Mouse (Mus musculus) intestine, embryonic 14.5 days (tissue): ENCODE data around the gene Samd10. TPM values are rescaled to one million over a fixed set of nuclear protein-coding genes. Genes with fewer than 3 reads are reported as not detected.
A peak's percentile ranks its signal among the peaks of the same experiment; 100 is the strongest.

Source experiments
- ATAC-seq: fragments of 200-750 bp; cut with Nextera tagmentation; replicated peaks from 2 replicates; pipeline ENCODE4 v1.8.0; 2017; ENCODE audit warnings: low read depth, moderate number of reproducible peaks, moderate TSS enrichment, moderate library complexity; ENCODE audit not compliant: low FRiP score, low TSS enrichment
- DNase-seq: peaks from one replicate; pipeline ENCODE4 v3.0.0-alpha.2; 2018; ENCODE audit warnings: low spot score
- H3K27ac ChIP-seq: fragments of 300-500 bp; sonication (generic); 2 replicates; pipeline ENCODE4 v1.5.1; 2014; ENCODE audit warnings: low read depth, mild to moderate bottlenecking, control low read depth
- H3K27me3 ChIP-seq: fragments of 300-500 bp; sonication (generic); replicated peaks from 2 replicates; pipeline ENCODE4 v1.6.1; 2014; ENCODE audit warnings: low read length, control low read depth; ENCODE audit not compliant: control insufficient read depth, insufficient read depth
- H3K36me3 ChIP-seq: fragments of 300-500 bp; sonication (generic); 2 replicates; pipeline ENCODE4 v1.6.1; 2014; ENCODE audit warnings: low read length, control low read depth; ENCODE audit not compliant: control insufficient read depth, insufficient read depth
- H3K4me1 ChIP-seq: fragments of 300-500 bp; sonication (generic); replicated peaks from 2 replicates; pipeline ENCODE4 v1.6.1; 2014; ENCODE audit warnings: low read length, control low read depth, mixed read lengths; ENCODE audit not compliant: control insufficient read depth, insufficient read depth
- H3K4me2 ChIP-seq: fragments of 300-500 bp; sonication (generic); 2 replicates; pipeline ENCODE4 v1.6.1; 2014; ENCODE audit warnings: low read length
- H3K4me3 ChIP-seq: fragments of 300-500 bp; sonication (generic); 2 replicates; pipeline ENCODE4 v1.5.1; 2014; ENCODE audit warnings: low read depth, low read length, control low read depth, mixed read lengths
- H3K9ac ChIP-seq: fragments of 300-500 bp; sonication (generic); 2 replicates; pipeline ENCODE4 v1.6.1; 2014; ENCODE audit warnings: mild to moderate bottlenecking, low read length
- H3K9me3 ChIP-seq: fragments of 300-500 bp; sonication (generic); 2 replicates; pipeline ENCODE4 v1.6.1; 2016; ENCODE audit warnings: low read length, control low read depth; ENCODE audit not compliant: control insufficient read depth
- WGBS: fragments of 180-500 bp; shearing (Covaris S2); extraction: QIAGEN DNeasy Blood & Tissue Kit; methylation state at CpG from one replicate; pipeline ENCODE4 v1.1.7; 2014; 5-methylcytosine and 5-hydroxymethylcytosine counted together
- polyA plus RNA-seq: library from polyadenylated mRNA; unstranded; fragments of >200 nt; fragmentation: Nextera tagmentation; extraction: Ambion mirVana; gene quantifications from 2 replicates; pipeline ENCODE4 v1.2.1, GENCODE M21; 2014

Gene Samd10
- polyA plus RNA-seq, 1 experiment from 2014 or later = 26.4 TPM

DNA sequence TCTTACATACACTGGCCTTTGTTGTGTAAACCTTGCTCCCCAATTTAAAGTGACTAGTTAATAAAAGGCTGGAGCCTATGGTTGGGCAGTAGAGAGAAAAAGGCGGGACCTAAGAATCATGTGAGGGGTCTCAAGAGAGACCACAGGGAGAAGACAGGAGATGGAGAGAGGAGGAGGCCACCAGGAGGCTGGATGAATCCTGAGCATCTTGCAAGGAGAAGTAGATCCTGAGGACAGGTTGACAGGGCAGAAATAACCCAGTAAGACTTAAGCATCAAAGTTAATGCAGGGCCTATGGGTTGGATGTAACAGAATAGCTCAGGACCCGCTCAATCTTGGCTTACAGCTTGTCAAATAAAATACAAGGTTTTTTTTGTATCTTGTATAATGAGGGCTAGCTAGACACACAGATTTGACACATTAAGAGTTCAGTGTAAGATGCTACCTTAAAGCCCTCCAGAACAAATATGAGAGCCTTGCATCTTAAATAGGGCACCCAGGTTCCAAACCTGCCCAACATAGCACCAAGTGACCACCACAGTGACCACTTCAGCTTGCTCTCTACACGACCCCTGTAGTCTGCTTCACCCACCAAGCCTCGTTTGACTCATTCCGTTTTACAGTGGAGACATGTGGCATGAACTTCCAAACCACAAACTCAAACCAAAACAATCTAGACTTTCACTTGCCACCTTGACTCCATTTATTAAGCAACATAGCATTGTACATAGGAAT is 19.9 kb upstream of the Samd10 start:
- Histone ChIP-seq H3K4me1 (no peaks in the 10 kb centered on the region), H3K27me3 (no peaks in the 10 kb centered on the region), H3K4me3 (no peak overlapping the region), H3K4me2 (no peak overlapping the region), H3K27ac (no peak overlapping the region), H3K9ac (no peak overlapping the region), H3K9me3 (no peaks in the 10 kb centered on the region), H3K36me3 (peaks cover 64% of the 10 kb centered on the region)
- no peak for ATAC-seq
- 85% methylated on average over 5 of the region's 5 CpGs for WGBS
- DNase-seq = no peak

- 71% methylated on average over 4 of the region's 4 CpGs for WGBS
- H3K4me2 ChIP-seq = peak overlapping the region; percentile 90
- DNase-seq (no peak), ATAC-seq (no peak)
- H3K27me3 ChIP-seq = peaks cover 4% of the 10 kb centered on the region; the same call in 1 of the 2 replicates
- peaks cover 23% of the 10 kb centered on the region for H3K4me1 ChIP-seq
- no peak overlapping the region; the same call in 1 of the 2 replicates for H3K4me3 ChIP-seq
- no peaks in the 10 kb centered on the region for H3K9me3 ChIP-seq
- H3K36me3 ChIP-seq = no peaks in the 10 kb centered on the region
- no peak overlapping the region for H3K27ac ChIP-seq
- peak overlapping the region; percentile 87; the same call in 1 of the 2 replicates for H3K9ac ChIP-seq
These were observed 3.4 kb upstream of the Samd10 start for GRCm38 (mm10) chr2:181602367-181602766.

GRCm38 (mm10) chr2:181601751-181602145 is 2.7 kb upstream of the Samd10 start:
- DNase-seq = no peak
- H3K27ac ChIP-seq = no peak overlapping the region
- H3K9ac ChIP-seq = peak overlapping the region; percentile 87
- H3K4me3 ChIP-seq = peak overlapping the region; percentile 93
- peak overlapping the region; percentile 90 for H3K4me2 ChIP-seq
- no peak for ATAC-seq
- H3K4me1 ChIP-seq = peaks cover 23% of the 10 kb centered on the region
- no peaks in the 10 kb centered on the region for H3K36me3 ChIP-seq
- no peaks in the 10 kb centered on the region for H3K9me3 ChIP-seq
- H3K27me3 ChIP-seq = peaks cover 4% of the 10 kb centered on the region; the same call in 1 of the 2 replicates
- 26% methylated on average over 10 of the region's 10 CpGs for WGBS

DNA sequence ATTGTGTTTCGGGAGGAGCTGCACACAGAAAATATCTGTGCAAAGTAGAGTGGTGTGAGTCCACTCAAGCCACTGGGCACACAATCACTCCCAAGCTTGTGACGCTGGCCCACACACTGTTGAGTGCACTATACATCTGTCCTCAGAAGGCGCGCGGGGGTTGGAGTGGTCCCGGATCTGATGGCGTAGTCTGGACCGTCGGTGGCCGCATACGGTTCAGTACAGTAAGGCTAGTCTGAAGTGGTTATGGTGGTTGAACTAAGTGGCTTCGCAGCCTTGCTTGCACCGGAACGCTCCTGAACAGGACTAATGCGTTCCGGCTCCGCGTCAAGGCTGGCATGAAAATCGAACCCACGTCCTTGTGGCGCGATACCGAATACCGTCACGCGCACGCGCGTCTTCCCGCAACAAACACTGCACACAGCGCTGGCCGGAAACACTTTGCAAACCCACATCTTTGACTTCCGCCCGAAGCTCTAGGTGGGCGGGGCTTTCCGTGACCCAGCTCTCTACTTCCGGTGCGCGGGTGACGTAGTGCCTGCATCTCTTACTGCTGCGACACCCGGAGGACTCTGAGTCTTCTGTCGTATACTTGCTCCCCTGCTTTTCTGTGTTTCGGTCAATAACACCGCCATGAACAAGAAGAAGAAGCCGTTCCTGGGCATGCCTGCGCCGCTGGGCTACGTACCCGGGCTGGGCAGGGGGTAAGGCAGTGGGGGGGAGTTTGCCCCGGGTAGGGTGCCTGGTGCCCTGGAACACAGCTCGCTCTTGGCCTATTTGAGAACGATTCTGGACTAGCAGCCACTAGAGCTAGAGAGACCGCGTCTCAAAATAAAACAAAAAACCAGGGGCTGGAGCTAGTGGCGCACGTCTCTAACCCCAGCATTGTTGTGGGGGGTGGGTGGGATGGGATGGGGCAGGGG is 2.1 kb upstream of the Samd10 start:
- no peaks in the 10 kb centered on the region for H3K36me3 ChIP-seq
- peaks cover 4% of the 10 kb centered on the region; the same call in 1 of the 2 replicates for H3K27me3 ChIP-seq
- H3K4me3 ChIP-seq = peak overlapping the region; percentile 93
- 2% methylated on average over 57 of the region's 57 CpGs for WGBS
- ATAC-seq = peak; percentile 91
- peak overlapping the region; percentile 90 for H3K4me2 ChIP-seq
- H3K9ac ChIP-seq = peak overlapping the region; percentile 87
- H3K27ac ChIP-seq = peak overlapping the region; percentile 54
- H3K4me1 ChIP-seq = peaks cover 23% of the 10 kb centered on the region
- H3K9me3 ChIP-seq = no peaks in the 10 kb centered on the region
- peak; percentile 98 for DNase-seq

GRCm38 (mm10) chr2:181600226-181600758 is 1.3 kb upstream of the Samd10 start:
- peak overlapping the region; percentile 90 for H3K4me2 ChIP-seq
- H3K9me3 ChIP-seq = no peaks in the 10 kb centered on the region
- no peak overlapping the region for H3K27ac ChIP-seq
- no peaks in the 10 kb centered on the region for H3K36me3 ChIP-seq
- 66% methylated on average over 6 of the region's 6 CpGs for WGBS
- no peak for DNase-seq
- H3K27me3 ChIP-seq = peaks cover 4% of the 10 kb centered on the region; the same call in 1 of the 2 replicates
- peak overlapping the region; percentile 87 for H3K9ac ChIP-seq
- H3K4me1 ChIP-seq = peaks cover 23% of the 10 kb centered on the region
- H3K4me3 ChIP-seq = peak overlapping the region; percentile 93
- no peak for ATAC-seq

- DNase-seq (no peak), ATAC-seq (no peak)
- 74% methylated on average over 7 of the region's 7 CpGs for WGBS
- Histone ChIP-seq H3K4me1 (peaks cover 19% of the 10 kb centered on the region), H3K36me3 (no peaks in the 10 kb centered on the region), H3K27me3 (peaks cover 4% of the 10 kb centered on the region; the same call in 1 of the 2 replicates), H3K27ac (no peak overlapping the region), H3K4me2 (peak overlapping the region; percentile 62; the same call in 1 of the 2 replicates), H3K4me3 (no peak overlapping the region), H3K9me3 (no peaks in the 10 kb centered on the region), H3K9ac (no peak overlapping the region)
These were observed 1.5 kb downstream of the Samd10 start for GRCm38 (mm10) chr2:181597378-181598061.

DNA sequence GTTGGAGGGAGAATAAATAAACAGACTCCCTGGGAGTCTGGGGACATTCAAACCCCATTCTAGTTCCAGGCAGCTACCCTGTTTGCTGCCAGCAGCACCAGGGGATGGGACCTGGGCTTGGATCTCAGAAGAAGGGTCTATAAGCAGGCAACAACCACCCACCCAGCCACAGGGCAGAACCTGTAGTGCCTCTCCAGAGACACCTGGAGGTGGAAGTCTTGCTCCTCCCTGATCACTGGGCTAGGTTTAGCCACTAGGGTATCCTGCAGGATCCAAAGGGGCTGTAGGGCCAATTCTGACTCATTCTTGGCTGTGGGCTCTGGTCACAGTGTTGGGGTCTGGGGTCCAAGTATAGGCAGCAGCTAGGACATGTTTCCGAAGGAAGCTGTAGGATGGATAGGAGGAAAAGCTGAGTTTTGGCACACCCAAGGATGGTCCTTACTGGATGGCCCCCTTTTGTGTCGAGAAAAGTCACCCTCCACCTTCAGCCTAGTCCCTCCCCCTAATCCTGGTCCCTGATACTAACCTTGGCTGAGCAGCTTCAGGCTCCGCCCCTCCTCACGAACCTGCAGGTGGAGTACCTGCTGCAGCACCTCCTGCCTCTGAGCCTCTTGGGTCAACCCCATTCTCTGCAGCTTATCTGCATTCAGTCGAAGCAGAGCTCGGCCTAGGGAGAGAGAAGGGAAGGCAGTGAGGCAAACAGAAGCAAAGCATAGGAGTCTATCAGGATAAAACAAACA is 2.6 kb downstream of the Samd10 start:
- Histone ChIP-seq H3K4me3 (no peak overlapping the region), H3K27ac (no peak overlapping the region), H3K36me3 (no peaks in the 10 kb centered on the region), H3K4me2 (no peak overlapping the region), H3K4me1 (peaks cover 13% of the 10 kb centered on the region), H3K27me3 (peaks cover 4% of the 10 kb centered on the region; the same call in 1 of the 2 replicates), H3K9me3 (no peaks in the 10 kb centered on the region), H3K9ac (no peak overlapping the region)
- DNase-seq = no peak
- no peak for ATAC-seq
- WGBS = 46% methylated on average over 6 of the region's 6 CpGs
